Mouse (Mus musculus) cortical plate, adult 2 months (tissue): Measurements from ENCODE around the gene Lrrn4cl.

ENCODE experiments used
- CTCF ChIP-seq: fragments of 200-500 bp; IDR thresholded peaks from 2 replicates; pipeline ENCODE4 v1.5.1; 2011; ENCODE audit warnings: mild to moderate bottlenecking, control low read depth, low read length; ENCODE audit not compliant: insufficient read depth; ENCODE audit errors: extremely low read depth
- POLR2A ChIP-seq: fragments of 200-500 bp; IDR thresholded peaks from 2 replicates; pipeline ENCODE4 v1.6.1; 2011; ENCODE audit warnings: mild to moderate bottlenecking, low read length, control low read depth; ENCODE audit not compliant: insufficient read depth; ENCODE audit errors: extremely low read depth

- TF ChIP-seq CTCF: no peak
- TF ChIP-seq POLR2A: no peak
Measured at GRCm38 (mm10) chr19:8899079-8899478, 48.5 kb downstream of the Lrrn4cl start.
